Mouse (Mus musculus): ENCODE results near the gene Hook2.

DNA sequence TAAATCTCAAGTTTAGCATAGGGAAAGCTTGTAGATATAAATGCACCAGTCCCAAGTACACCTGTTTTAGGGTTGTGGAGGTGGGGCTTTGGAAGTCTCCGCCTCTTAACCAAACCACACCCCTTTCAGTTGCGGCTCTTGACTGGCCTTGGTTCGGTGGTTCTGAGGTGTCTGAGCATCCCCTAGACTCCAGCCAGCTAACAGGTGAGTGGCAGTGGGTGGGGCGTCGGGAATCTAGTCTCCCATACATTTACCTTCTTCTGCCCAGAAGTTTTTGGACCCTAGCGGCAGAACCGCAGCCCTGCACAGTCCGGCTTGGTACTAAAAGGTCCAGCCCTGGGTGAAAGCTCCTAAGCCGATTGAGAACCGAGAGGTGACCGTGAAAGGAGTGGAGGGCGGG is 40.6 kb upstream of the Hook2 start:
- TF ChIP-seq CTCF (IDR thresholded peaks at IDR 0.05; ENCODE audit: borderline replicate concordance, insufficient read depth, low read depth, low read length) (no peak), POLR2A (IDR thresholded peaks at IDR 0.05; ENCODE audit: borderline replicate concordance, insufficient read depth, low read length) (no peak)

Data from cerebellum, adult 2 months (tissue).